8 mouse cellular contexts compared by ENCODE assay signal in genomic region chr9:56937223-56938160, GRCm38 (mm10). TPM values are rescaled to one million over a fixed set of nuclear protein-coding genes. Genes with fewer than 3 reads are reported as not detected.
A peak's percentile ranks its signal among the peaks of the same experiment; 100 is the strongest.
DNase-seq lines count a peak whose midpoint lies in the region; ATAC-seq and TF ChIP-seq lines count a peak whose summit lies in the region.

Gene Imp3, plus strand, starts transcription at chr9:56937475.

- H3K4me1 ChIP-seq in embryonic facial prominence, embryonic 14.5 days (ENCODE audit: control insufficient read depth, insufficient read depth, low read length): peaks cover 11% of the 10 kb centered on the region
- H3K4me1 ChIP-seq in heart, adult 2 months (ENCODE audit: control insufficient read depth, insufficient read depth, low read length): peaks cover 3% of the 10 kb centered on the region
- H3K4me1 ChIP-seq in limb, embryonic 13.5 days: peaks cover 16% of the 10 kb centered on the region
- peaks cover 19% of the 10 kb centered on the region for H3K4me1 ChIP-seq in midbrain, embryonic 16.5 days (ENCODE audit: control insufficient read depth, insufficient read depth, low read length)

- DNase-seq in 3T3-L1 (ENCODE audit: low read depth, low spot score): peak; percentile 98
- DNase-seq in adrenal gland, postnatal 4 days (ENCODE audit: low spot score in 2 of 2): peak; percentile 56 to 78
- DNase-seq in embryonic facial prominence, embryonic 14.5 days (ENCODE audit: low spot score): peak; percentile 99
- DNase-seq in heart, adult 2 months: peak; percentile 89 to 92
- DNase-seq in kidney, adult 8-10 months: peak; percentile 93 to 95
- DNase-seq in spleen, postnatal 10 days (ENCODE audit: low spot score in 2 of 2): peak; percentile 77 to 88

- 0 out of 2 replicates have a peak, but pooled peaks have one; percentile 68 for TF ChIP-seq EP300 in heart, adult 2 months (IDR thresholded peaks at IDR 0.05; ENCODE audit: insufficient read depth, low read depth, low read length)

- under 1% methylated on average over 55 of the region's 73 CpGs for WGBS in embryonic facial prominence, embryonic 14.5 days
- WGBS in heart, adult 2 months: under 1% methylated on average over 73 of the region's 73 CpGs
- WGBS in limb, embryonic 13.5 days: under 1% methylated on average over 73 of the region's 73 CpGs
- WGBS in midbrain, embryonic 16.5 days: under 1% methylated on average over 73 of the region's 73 CpGs

- ATAC-seq in embryonic facial prominence, embryonic 14.5 days (ENCODE audit: low read depth): peak; percentile 95
- ATAC-seq in limb, embryonic 13.5 days (ENCODE audit: low FRiP score, low read depth): peak; percentile 93
- peak; percentile 96 for ATAC-seq in midbrain, embryonic 16.5 days

- no peaks in the 10 kb centered on the region for H3K79me2 ChIP-seq in heart, adult 2 months (replicated peaks; ENCODE audit: control insufficient read depth, insufficient read depth, low read length)

- TF ChIP-seq CTCF in heart, adult 2 months (IDR thresholded peaks at IDR 0.05): peak; percentile 47

- intact Hi-C loops in heart, adult 2 months (cut with DNase I): loop anchor here (1.0 to 10.0 kb wide), 3 partner anchors 13 to 587 kb away; partner anchors contain the start of genes Cox5a, Ptpn9 and Snupn

- H3K9me3 ChIP-seq in embryonic facial prominence, embryonic 14.5 days (ENCODE audit: control insufficient read depth, low read length): no peaks in the 10 kb centered on the region
- no peaks in the 10 kb centered on the region for H3K9me3 ChIP-seq in limb, embryonic 13.5 days
- no peaks in the 10 kb centered on the region for H3K9me3 ChIP-seq in midbrain, embryonic 16.5 days (replicated peaks; ENCODE audit: control insufficient read depth, low read length, poor library complexity, severe bottlenecking)

- no peaks in the 10 kb centered on the region for H3K27me3 ChIP-seq in embryonic facial prominence, embryonic 14.5 days (replicated peaks; ENCODE audit: control insufficient read depth, insufficient read depth, low read length)
- no peaks in the 10 kb centered on the region for H3K27me3 ChIP-seq in heart, adult 2 months (ENCODE audit: control insufficient read depth, insufficient read depth, low read length)
- H3K27me3 ChIP-seq in limb, embryonic 13.5 days: no peaks in the 10 kb centered on the region
- no peaks in the 10 kb centered on the region for H3K27me3 ChIP-seq in midbrain, embryonic 16.5 days (ENCODE audit: control insufficient read depth, insufficient read depth, low read depth, low read length)

- peak within 1 kb of the TSS; percentile 63 for H3K4me3 ChIP-seq in embryonic facial prominence, embryonic 14.5 days (ENCODE audit: low read depth, low read length)
- peak within 1 kb of the TSS; percentile 72 for H3K4me3 ChIP-seq in heart, adult 2 months
- H3K4me3 ChIP-seq in limb, embryonic 13.5 days: peak within 1 kb of the TSS; percentile 88
- H3K4me3 ChIP-seq in midbrain, embryonic 16.5 days (ENCODE audit: low read depth, low read length): peak within 1 kb of the TSS; percentile 79

- H3K27ac ChIP-seq in embryonic facial prominence, embryonic 14.5 days (replicated peaks; ENCODE audit: low read depth, low read length): peak within 1 kb of the TSS; percentile 93
- H3K27ac ChIP-seq in heart, adult 2 months: peak within 1 kb of the TSS; percentile 92
- H3K27ac ChIP-seq in limb, embryonic 13.5 days: peak within 1 kb of the TSS; percentile 89
- H3K27ac ChIP-seq in midbrain, embryonic 16.5 days (ENCODE audit: low read length): peak within 1 kb of the TSS; percentile 87

- peak; percentile 92 for TF ChIP-seq POLR2A in heart, adult 2 months (IDR thresholded peaks at IDR 0.05; ENCODE audit: insufficient read depth, low read depth, low read length)

- peak within 1 kb of the TSS; percentile 76 for H3K4me2 ChIP-seq in embryonic facial prominence, embryonic 14.5 days (ENCODE audit: low read depth, low read length)
- peak within 1 kb of the TSS; percentile 89 for H3K4me2 ChIP-seq in limb, embryonic 13.5 days (replicated peaks)
- H3K4me2 ChIP-seq in midbrain, embryonic 16.5 days (ENCODE audit: low read length): peak within 1 kb of the TSS; percentile 94

- H3K9ac ChIP-seq in embryonic facial prominence, embryonic 14.5 days (ENCODE audit: low read depth, low read length): peak within 1 kb of the TSS; percentile 81
- H3K9ac ChIP-seq in heart, adult 2 months (ENCODE audit: low read depth, low read length): peak within 1 kb of the TSS; percentile 86
- H3K9ac ChIP-seq in limb, embryonic 13.5 days: peak within 1 kb of the TSS; percentile 91
- peak within 1 kb of the TSS; percentile 84 for H3K9ac ChIP-seq in midbrain, embryonic 16.5 days (ENCODE audit: low read depth, low read length)

- no peaks in the 10 kb centered on the region; the same call in 1 of the 2 replicates for H3K36me3 ChIP-seq in embryonic facial prominence, embryonic 14.5 days (ENCODE audit: control insufficient read depth, insufficient read depth, low read length)
- peaks cover 4% of the 10 kb centered on the region; the same call in 1 of the 2 replicates for H3K36me3 ChIP-seq in heart, adult 2 months (ENCODE audit: control insufficient read depth, insufficient read depth, low read length)
- H3K36me3 ChIP-seq in limb, embryonic 13.5 days: peaks cover 6% of the 10 kb centered on the region; the same call in 1 of the 2 replicates
- no peaks in the 10 kb centered on the region for H3K36me3 ChIP-seq in midbrain, embryonic 16.5 days (ENCODE audit: control insufficient read depth, insufficient read depth, low read length)

RNA-seq across cellular contexts. Expression of gene Imp3, which starts in this region (rescaled TPM):
- total RNA-seq in adrenal gland, postnatal 4 days (2021): 10 to 100 TPM; 87.2 to 87.5 TPM
- polyA plus RNA-seq in embryonic facial prominence, embryonic 14.5 days (2014; fragmentation: Nextera tagmentation; extraction: Ambion mirVana): 78.0 and 81.0 TPM in 2 replicates
- 10 to 100 TPM; 54.0 to 63.3 TPM for total RNA-seq in heart, adult 2 months (2021)
- 75.6 and 87.1 TPM in 2 replicates for polyA plus RNA-seq in heart, adult 2 months (2012; rRNA removed)
- polyA plus RNA-seq in limb, embryonic 13.5 days (2015; fragmentation: Nextera tagmentation; extraction: Ambion mirVana): 87.6 and 88.8 TPM in 2 replicates
- 66.9 and 72.9 TPM in 2 replicates for polyA plus RNA-seq in midbrain, embryonic 16.5 days (2015; fragmentation: Nextera tagmentation; extraction: Ambion mirVana)

Comparison
In these comparisons a context has a peak if more than half of its experiments do, and no peak if none do; other contexts are left out.
1. Peak in every context shown above with its lines: DNase-seq, ATAC-seq, H3K4me3 ChIP-seq and H3K27ac ChIP-seq.